Mouse (Mus musculus) midbrain, embryonic 16.5 days (tissue): ENCODE data around the gene Kctd15. TPM values are rescaled to one million over a fixed set of nuclear protein-coding genes. Genes with fewer than 3 reads are reported as not detected.

Source experiments
- ATAC-seq: fragments of 200-750 bp; cut with Nextera tagmentation; 2 replicates; pipeline ENCODE4 v1.8.0; 2017; ENCODE audit warnings: moderate TSS enrichment
- H3K27ac ChIP-seq: fragments of 300-500 bp; sonication (generic); 2 replicates; pipeline ENCODE4 v1.5.1; 2014; ENCODE audit warnings: mild to moderate bottlenecking, low read length, mixed read lengths
- H3K27me3 ChIP-seq: fragments of 300-500 bp; sonication (generic); 2 replicates; pipeline ENCODE4 v1.6.1; 2014; ENCODE audit warnings: low read depth, low read length, mixed read lengths; ENCODE audit not compliant: control insufficient read depth, insufficient read depth
- H3K36me3 ChIP-seq: fragments of 300-500 bp; sonication (generic); 2 replicates; pipeline ENCODE4 v1.6.1; 2014; ENCODE audit warnings: mild to moderate bottlenecking, low read length, moderate library complexity, mixed read lengths; ENCODE audit not compliant: control insufficient read depth, insufficient read depth
- H3K4me1 ChIP-seq: fragments of 300-500 bp; sonication (generic); 2 replicates; pipeline ENCODE4 v1.6.1; 2014; ENCODE audit warnings: mild to moderate bottlenecking, low read length, mixed read lengths; ENCODE audit not compliant: control insufficient read depth, insufficient read depth
- H3K4me2 ChIP-seq: fragments of 300-500 bp; sonication (generic); 2 replicates; pipeline ENCODE4 v1.6.1; 2014; ENCODE audit warnings: mild to moderate bottlenecking, low read length, mixed read lengths
- H3K4me3 ChIP-seq: fragments of 300-500 bp; sonication (generic); 2 replicates; pipeline ENCODE4 v1.5.1; 2014; ENCODE audit warnings: low read depth, mild to moderate bottlenecking, low read length, moderate library complexity, mixed read lengths
- H3K9ac ChIP-seq: fragments of 300-500 bp; sonication (generic); 2 replicates; pipeline ENCODE4 v1.6.1; 2014; ENCODE audit warnings: low read depth, low read length, mixed read lengths
- H3K9me3 ChIP-seq: fragments of 300-500 bp; sonication (generic); replicated peaks from 2 replicates; pipeline ENCODE4 v1.6.1; 2014; ENCODE audit warnings: mild to moderate bottlenecking, low read length, mixed read lengths; ENCODE audit not compliant: control insufficient read depth, poor library complexity, severe bottlenecking
- WGBS: fragments of 180-500 bp; shearing (Covaris S2); extraction: QIAGEN DNeasy Blood & Tissue Kit; methylation state at CpG from one replicate; pipeline ENCODE4 v1.1.7; 2014; 5-methylcytosine and 5-hydroxymethylcytosine counted together
- polyA plus RNA-seq: library from polyadenylated mRNA; unstranded; fragments of >200 nt; fragmentation: Nextera tagmentation; extraction: Ambion mirVana; gene quantifications from 2 replicates; pipeline ENCODE4 v1.2.1, GENCODE M21; 2015

Kctd15 gene
- polyA plus RNA-seq, 1 experiment from 2014 or later = 26.5 TPM

- Histone ChIP-seq H3K36me3 (no peaks in the 10 kb centered on the region), H3K27ac (0 out of 2 replicates have a peak overlapping the region, but pooled peaks have one; percentile 3), H3K27me3 (no peaks in the 10 kb centered on the region), H3K4me1 (peaks cover 14% of the 10 kb centered on the region), H3K9ac (no peak overlapping the region), H3K9me3 (no peaks in the 10 kb centered on the region), H3K4me2 (no peak overlapping the region), H3K4me3 (no peak overlapping the region)
- WGBS = 67% methylated on average over 4 of the region's 4 CpGs
- no peak for ATAC-seq
Measured at GRCm38 (mm10) chr7:34693072-34693471, 36.5 kb upstream of the Kctd15 start.

GRCm38 (mm10) chr7:34690111-34690510 lies 33.6 kb upstream of the Kctd15 start:
- Histone ChIP-seq H3K36me3 (no peaks in the 10 kb centered on the region), H3K9ac (no peak overlapping the region), H3K4me1 (peaks cover 12% of the 10 kb centered on the region), H3K4me3 (no peak overlapping the region), H3K4me2 (no peak overlapping the region), H3K27me3 (no peaks in the 10 kb centered on the region), H3K27ac (no peak overlapping the region), H3K9me3 (no peaks in the 10 kb centered on the region)
- ATAC-seq = peak; percentile 32
- 32% methylated on average over 13 of the region's 13 CpGs for WGBS

- peaks cover 7% of the 10 kb centered on the region; the same call in 1 of the 2 replicates for H3K4me1 ChIP-seq
- whole genome bisulfite sequencing = 28% methylated on average over 6 of the region's 6 CpGs
Measured at GRCm38 (mm10) chr7:34689028-34689427, 32.5 kb upstream of the Kctd15 start.

DNA sequence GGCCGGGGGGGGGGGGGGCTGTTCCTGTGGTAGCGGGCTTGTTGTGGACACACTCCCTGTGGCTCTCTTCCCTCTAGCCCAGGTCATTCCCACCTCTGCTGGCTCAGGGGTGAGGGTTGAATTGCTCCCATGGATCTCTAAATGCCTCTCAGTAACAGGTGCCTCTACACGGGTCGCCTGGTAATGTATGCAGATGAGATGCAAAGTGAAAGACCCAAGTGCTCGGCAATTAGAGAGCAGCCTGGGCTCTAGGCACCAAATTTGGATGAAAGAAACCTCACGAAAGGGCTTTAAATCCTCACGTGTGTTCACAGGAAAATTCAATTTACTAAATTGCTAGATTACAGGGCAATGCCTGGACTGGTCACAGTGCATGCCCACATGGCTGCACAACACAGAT lies 29.3 kb upstream of the Kctd15 start:
- WGBS = 26% methylated on average over 7 of the region's 7 CpGs
- Histone ChIP-seq H3K4me3 (no peak overlapping the region), H3K9me3 (no peaks in the 10 kb centered on the region), H3K4me1 (peaks cover 5% of the 10 kb centered on the region; the same call in 1 of the 2 replicates), H3K27ac (no peak overlapping the region), H3K4me2 (no peak overlapping the region), H3K36me3 (no peaks in the 10 kb centered on the region), H3K9ac (no peak overlapping the region), H3K27me3 (no peaks in the 10 kb centered on the region)
- no peak for ATAC-seq

More at GRCm38 (mm10) chr7:34689028-34689427, 32.5 kb upstream of the Kctd15 start:
- Histone ChIP-seq H3K4me3 (no peak overlapping the region), H3K27me3 (no peaks in the 10 kb centered on the region), H3K9me3 (no peaks in the 10 kb centered on the region), H3K9ac (no peak overlapping the region), H3K4me2 (no peak overlapping the region), H3K27ac (no peak overlapping the region), H3K36me3 (no peaks in the 10 kb centered on the region)
- no peak for ATAC-seq

DNA sequence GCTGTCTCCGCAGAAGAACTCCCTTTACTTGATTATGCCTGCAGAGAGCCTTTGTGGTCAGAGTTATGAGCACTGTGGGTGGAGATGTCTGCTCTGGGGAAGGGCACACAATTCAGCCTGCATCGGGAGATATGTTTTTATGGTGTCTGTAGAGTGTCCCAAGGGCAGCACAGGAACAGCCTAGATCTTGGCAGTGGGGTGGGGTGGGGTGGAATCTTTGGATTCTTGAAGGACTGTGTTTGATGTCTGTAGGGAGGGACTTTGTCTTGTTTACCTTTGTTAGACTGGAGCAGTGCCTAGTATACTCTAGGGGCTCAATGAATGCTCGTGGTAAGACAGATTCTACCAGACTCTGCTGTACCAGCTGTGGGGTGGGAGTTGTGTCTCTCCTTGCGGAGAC lies 28.6 kb upstream of the Kctd15 start:
- Histone ChIP-seq H3K9ac (no peak overlapping the region), H3K4me3 (no peak overlapping the region), H3K36me3 (no peaks in the 10 kb centered on the region), H3K4me2 (no peak overlapping the region), H3K27ac (no peak overlapping the region), H3K4me1 (peaks cover 11% of the 10 kb centered on the region), H3K27me3 (no peaks in the 10 kb centered on the region), H3K9me3 (no peaks in the 10 kb centered on the region)
- WGBS = 69% methylated on average over 4 of the region's 4 CpGs
- no peak for ATAC-seq

DNA sequence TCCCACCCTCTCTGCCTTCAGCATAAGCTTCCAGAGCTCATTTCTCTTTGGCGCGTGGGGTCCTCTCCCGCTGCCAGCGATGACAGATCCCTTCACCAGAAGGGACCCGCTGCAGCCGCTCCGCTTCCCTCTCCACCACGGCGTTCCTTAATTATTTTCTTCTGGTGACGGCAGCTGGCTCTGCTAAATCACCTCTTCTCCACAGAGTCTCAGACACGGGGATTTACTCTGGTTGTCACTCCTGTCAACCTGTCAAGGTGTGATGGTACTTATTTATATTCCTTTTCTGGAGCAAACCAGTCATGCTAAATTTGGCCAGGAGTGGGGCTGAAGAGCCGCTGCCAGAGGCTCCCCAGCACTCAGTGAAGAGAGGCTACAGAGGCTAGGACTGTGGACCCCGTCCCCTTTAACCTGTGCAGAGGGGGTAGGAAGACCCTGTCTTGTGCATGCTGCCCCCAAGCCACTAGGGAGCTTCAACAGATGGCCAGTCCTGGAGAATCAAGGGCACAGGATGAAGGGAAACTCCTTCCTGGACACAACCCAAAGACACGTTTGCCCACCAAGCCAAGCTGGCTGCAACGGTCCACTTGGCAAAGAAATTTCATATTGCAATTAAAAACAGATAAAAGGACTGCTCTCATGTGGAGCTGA lies 24.4 kb upstream of the Kctd15 start:
- no peak overlapping the region for H3K4me3 ChIP-seq
- no peak overlapping the region for H3K9ac ChIP-seq
- peak overlapping the region; percentile 64 for H3K27ac ChIP-seq
- no peaks in the 10 kb centered on the region for H3K36me3 ChIP-seq
- ATAC-seq = peak; percentile 64
- H3K27me3 ChIP-seq = no peaks in the 10 kb centered on the region
- WGBS = 46% methylated on average over 15 of the region's 15 CpGs
- H3K4me1 ChIP-seq = peaks cover 16% of the 10 kb centered on the region
- no peaks in the 10 kb centered on the region for H3K9me3 ChIP-seq
- peak overlapping the region; percentile 18; the same call in 1 of the 2 replicates for H3K4me2 ChIP-seq

- Histone ChIP-seq H3K36me3 (no peaks in the 10 kb centered on the region), H3K27me3 (peaks cover 9% of the 10 kb centered on the region), H3K4me1 (peaks cover 19% of the 10 kb centered on the region), H3K9me3 (no peaks in the 10 kb centered on the region), H3K4me2 (no peak overlapping the region), H3K9ac (no peak overlapping the region), H3K4me3 (no peak overlapping the region), H3K27ac (no peak overlapping the region)
- no peak for ATAC-seq
- 68% methylated on average over 2 of the region's 2 CpGs for WGBS
Measured at GRCm38 (mm10) chr7:34679886-34680285, 23.4 kb upstream of the Kctd15 start.

- Histone ChIP-seq H3K4me3 (peak overlapping the region; percentile 32), H3K9me3 (no peaks in the 10 kb centered on the region), H3K27ac (no peak overlapping the region), H3K36me3 (no peaks in the 10 kb centered on the region), H3K4me1 (peaks cover 19% of the 10 kb centered on the region), H3K4me2 (peak overlapping the region; percentile 54), H3K9ac (peak overlapping the region; percentile 28), H3K27me3 (peaks cover 27% of the 10 kb centered on the region)
- WGBS = 4% methylated on average over 33 of the region's 33 CpGs
- ATAC-seq = peak; percentile 37; the same call in 1 of the 2 replicates
Measured at GRCm38 (mm10) chr7:34675831-34676514, 19.4 kb upstream of the Kctd15 start.

DNA sequence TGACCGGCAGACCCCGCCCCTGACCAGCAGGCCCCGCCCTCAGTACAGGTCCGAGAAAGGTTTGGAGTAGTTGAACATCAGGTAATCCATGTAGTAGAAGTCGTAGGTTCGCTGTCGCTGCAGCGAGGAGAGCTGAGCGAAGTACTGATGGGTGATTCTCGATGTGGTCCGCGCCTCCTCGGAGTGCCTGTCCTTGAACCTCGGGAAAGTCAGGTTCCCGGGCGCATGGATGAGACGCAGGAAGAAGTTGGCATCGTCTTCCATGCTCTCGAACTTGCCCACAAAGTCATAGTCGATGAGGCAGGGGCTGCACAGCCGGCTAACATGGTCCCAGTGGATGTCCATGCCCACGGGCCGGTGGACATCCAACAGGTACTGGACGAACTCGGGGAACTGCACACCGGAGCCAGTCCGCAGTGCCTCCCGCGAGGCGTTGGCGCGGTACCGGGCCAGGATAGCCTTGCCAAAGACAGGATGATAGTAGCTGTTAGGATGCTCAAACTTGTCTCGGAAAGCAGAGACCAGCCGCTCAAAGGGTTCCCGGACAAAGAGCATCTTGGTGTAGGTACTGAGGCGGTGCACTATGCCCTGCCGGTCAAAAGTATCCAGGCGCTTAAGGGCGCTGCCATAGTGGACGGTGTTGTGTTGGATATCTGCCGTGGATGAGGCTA lies 18.7 kb upstream of the Kctd15 start:
- Histone ChIP-seq H3K4me1 (peaks cover 12% of the 10 kb centered on the region), H3K4me2 (peak overlapping the region; percentile 54), H3K27ac (no peak overlapping the region), H3K4me3 (peak overlapping the region; percentile 32), H3K9ac (peak overlapping the region; percentile 28; the same call in 1 of the 2 replicates), H3K36me3 (no peaks in the 10 kb centered on the region), H3K9me3 (no peaks in the 10 kb centered on the region), H3K27me3 (peaks cover 27% of the 10 kb centered on the region)
- WGBS = 13% methylated on average over 42 of the region's 42 CpGs
- ATAC-seq = no peak
